Mouse (Mus musculus) kidney, postnatal 4 days (tissue): Measurements from ENCODE around the gene Dhdds.
A peak's percentile ranks its signal among the peaks of the same experiment; 100 is the strongest.

ENCODE experiments used
- DNase-seq, 2 experiments: peaks; one replicate each; pipeline ENCODE4 v3.0.0; 2021; ENCODE audit warnings: mixed read lengths in 2 of 2

Gene Dhdds

GRCm38 (mm10) chr4:133942679-133943078, 58.0 kb downstream of the Dhdds start:
- DNase-seq = no peak

- DNase-seq = no peak
These were observed 59.1 kb downstream of the Dhdds start for GRCm38 (mm10) chr4:133941576-133941975.

GRCm38 (mm10) chr4:133940386-133941260, 60.1 kb downstream of the Dhdds start:
- no peak for DNase-seq

GRCm38 (mm10) chr4:133938077-133938476, 62.6 kb downstream of the Dhdds start:
- no peak for DNase-seq

- peak in 1 of 2 experiments; percentile 19 for DNase-seq
These were observed 68.9 kb downstream of the Dhdds start for GRCm38 (mm10) chr4:133931785-133932184.

- DNase-seq = peak; percentile 19 to 26
These were observed 69.4 kb downstream of the Dhdds start for GRCm38 (mm10) chr4:133931349-133931748.

- peak; percentile 16 to 40 for DNase-seq
These were observed 71.4 kb downstream of the Dhdds start for GRCm38 (mm10) chr4:133929278-133929670.

- DNase-seq = peak in 1 of 2 experiments; percentile 38
These were observed 72.0 kb downstream of the Dhdds start for GRCm38 (mm10) chr4:133928576-133929277.

- DNase-seq = no peak
These were observed 75.5 kb downstream of the Dhdds start for GRCm38 (mm10) chr4:133925204-133925603.

- no peak for DNase-seq
These were observed 77.0 kb downstream of the Dhdds start for GRCm38 (mm10) chr4:133923743-133924142.
